Mouse (Mus musculus) lung, embryonic 14.5 days (tissue): Measurements from ENCODE around the gene Krtdap. TPM values are rescaled to one million over a fixed set of nuclear protein-coding genes. Genes with fewer than 3 reads are reported as not detected.
"Not testable (repeated sequence)": the region's sequence is repeated elsewhere in the genome, so short reads cannot be mapped to it uniquely, and the experiment has no call there.

ENCODE experiments used
- ATAC-seq: fragments of 200-750 bp; cut with Nextera tagmentation; 2 replicates; pipeline ENCODE4 v1.8.0; 2017; ENCODE audit warnings: mild to moderate bottlenecking, moderate TSS enrichment, moderate library complexity; ENCODE audit not compliant: insufficient read depth
- DNase-seq: peaks from one replicate; pipeline ENCODE4 v3.0.0-alpha.2; 2015
- H3K27ac ChIP-seq: fragments of 300-500 bp; sonication (generic); 2 replicates; pipeline ENCODE4 v1.5.1; 2014; ENCODE audit warnings: low read depth, mild to moderate bottlenecking, moderate library complexity
- H3K27me3 ChIP-seq: fragments of 300-500 bp; sonication (generic); 2 replicates; pipeline ENCODE4 v1.6.1; 2014; ENCODE audit warnings: low read length, control low read depth; ENCODE audit not compliant: insufficient read depth
- H3K36me3 ChIP-seq: fragments of 300-500 bp; sonication (generic); 2 replicates; pipeline ENCODE4 v1.6.1; 2014; ENCODE audit warnings: control low read depth; ENCODE audit not compliant: insufficient read depth
- H3K4me1 ChIP-seq: fragments of 300-500 bp; sonication (generic); 2 replicates; pipeline ENCODE4 v1.6.1; 2014; ENCODE audit warnings: antibody characterized with exemption, control low read depth; ENCODE audit not compliant: insufficient read depth
- H3K4me2 ChIP-seq: fragments of 300-500 bp; sonication (generic); 2 replicates; pipeline ENCODE4 v1.6.1; 2014; ENCODE audit warnings: mild to moderate bottlenecking
- H3K4me3 ChIP-seq: fragments of 300-500 bp; sonication (generic); 2 replicates; pipeline ENCODE4 v1.5.1; 2014; ENCODE audit warnings: low read depth, low read length
- H3K9ac ChIP-seq: fragments of 300-500 bp; sonication (generic); 2 replicates; pipeline ENCODE4 v1.6.1; 2014
- H3K9me3 ChIP-seq: fragments of 300-500 bp; sonication (generic); 2 replicates; pipeline ENCODE4 v1.6.1; 2016; ENCODE audit warnings: low read depth, low read length, control low read depth
- CTCF ChIP-seq: IDR thresholded peaks from 2 replicates; pipeline ENCODE4 v1.5.1; 2016; ENCODE audit warnings: antibody characterized with exemption, low read depth
- WGBS: fragments of 180-500 bp; shearing (Covaris S2); extraction: QIAGEN DNeasy Blood & Tissue Kit; methylation state at CpG from one replicate; pipeline ENCODE4 v1.1.7; 2014; 5-methylcytosine and 5-hydroxymethylcytosine counted together
- polyA plus RNA-seq: library from polyadenylated mRNA; unstranded; fragments of >200 nt; fragmentation: Nextera tagmentation; extraction: Ambion mirVana; gene quantifications from 2 replicates; pipeline ENCODE4 v1.2.1, GENCODE M21; 2014

Gene Krtdap
- polyA plus RNA-seq, 1 experiment from 2014 or later = not detected

GRCm38 (mm10) chr7:30821532-30821931, 33.8 kb downstream of the Krtdap start:
- ATAC-seq = no peak
- no peak overlapping the region for H3K4me3 ChIP-seq
- no peak overlapping the region for H3K9ac ChIP-seq
- no peaks in the 10 kb centered on the region for H3K27me3 ChIP-seq
- H3K4me1 ChIP-seq = no peaks in the 10 kb centered on the region
- no peaks in the 10 kb centered on the region for H3K36me3 ChIP-seq
- WGBS = 49% methylated on average over 5 of the region's 5 CpGs
- TF ChIP-seq CTCF = no peak
- no peak for DNase-seq
- H3K27ac ChIP-seq = no peak overlapping the region
- no peaks in the 10 kb centered on the region for H3K9me3 ChIP-seq
- no peak overlapping the region for H3K4me2 ChIP-seq

- Histone ChIP-seq H3K9me3 (no peaks in the 10 kb centered on the region), H3K4me3 (no peak within 1 kb of the TSS), H3K9ac (no peak within 1 kb of the TSS), H3K4me1 (no peaks in the 10 kb centered on the region), H3K4me2 (no peak within 1 kb of the TSS), H3K27ac (no peak within 1 kb of the TSS), H3K27me3 (no peaks in the 10 kb centered on the region), H3K36me3 (no peaks in the 10 kb centered on the region)
- DNase-seq = no peak
- 80% methylated on average over 18 of the region's 18 CpGs for WGBS
- no peak for ATAC-seq
- TF ChIP-seq CTCF = no peak
Measured at GRCm38 (mm10) chr7:30823675-30824074, 36.0 kb downstream of the Krtdap start, which contains the start of gene Ffar2. Gene Ffar2 (minus strand): TSS chr7:30823775.

GRCm38 (mm10) chr7:30824306-30824705, 36.6 kb downstream of the Krtdap start:
- H3K27ac ChIP-seq = no peak overlapping the region
- no peak overlapping the region for H3K4me3 ChIP-seq
- no peak for DNase-seq
- H3K4me2 ChIP-seq = no peak overlapping the region
- no peaks in the 10 kb centered on the region for H3K36me3 ChIP-seq
- no peak for ATAC-seq
- H3K27me3 ChIP-seq = no peaks in the 10 kb centered on the region
- H3K4me1 ChIP-seq = no peaks in the 10 kb centered on the region
- no peak for TF ChIP-seq CTCF
- no peak overlapping the region for H3K9ac ChIP-seq
- no peaks in the 10 kb centered on the region for H3K9me3 ChIP-seq
- WGBS = 81% methylated on average over 3 of the region's 3 CpGs

GRCm38 (mm10) chr7:30826660-30827059, 39.0 kb downstream of the Krtdap start:
- Histone ChIP-seq H3K4me1 (no peaks in the 10 kb centered on the region), H3K27me3 (no peaks in the 10 kb centered on the region), H3K4me2 (no peak overlapping the region), H3K4me3 (no peak overlapping the region), H3K27ac (no peak overlapping the region), H3K9ac (no peak overlapping the region), H3K36me3 (no peaks in the 10 kb centered on the region), H3K9me3 (no peaks in the 10 kb centered on the region)
- no peak for ATAC-seq
- WGBS = 86% methylated on average over 10 of the region's 10 CpGs
- no peak for TF ChIP-seq CTCF
- DNase-seq = no peak

- H3K36me3 ChIP-seq, ATAC-seq, H3K4me3 ChIP-seq, H3K9me3 ChIP-seq, DNase-seq, H3K27ac ChIP-seq, H3K4me1 ChIP-seq, H3K27me3 ChIP-seq, H3K9ac ChIP-seq, H3K4me2 ChIP-seq: not testable (repeated sequence)
Measured at GRCm38 (mm10) chr7:30828871-30829270, 41.2 kb downstream of the Krtdap start.

- Histone ChIP-seq H3K4me2 (no peak overlapping the region), H3K4me1 (no peaks in the 10 kb centered on the region), H3K27me3 (no peaks in the 10 kb centered on the region), H3K27ac (no peak overlapping the region), H3K4me3 (no peak overlapping the region), H3K36me3 (no peaks in the 10 kb centered on the region), H3K9me3 (no peaks in the 10 kb centered on the region), H3K9ac (no peak overlapping the region)
- no peak for DNase-seq
- 64% methylated on average over 3 of the region's 3 CpGs for WGBS
- no peak for TF ChIP-seq CTCF
- no peak for ATAC-seq
Measured at GRCm38 (mm10) chr7:30829428-30829827, 41.7 kb downstream of the Krtdap start.

GRCm38 (mm10) chr7:30832261-30832660, 44.6 kb downstream of the Krtdap start:
- Histone ChIP-seq H3K9ac (no peak overlapping the region), H3K27me3 (no peaks in the 10 kb centered on the region), H3K4me1 (no peaks in the 10 kb centered on the region), H3K4me2 (no peak overlapping the region), H3K4me3 (no peak overlapping the region), H3K9me3 (no peaks in the 10 kb centered on the region), H3K36me3 (no peaks in the 10 kb centered on the region), H3K27ac (no peak overlapping the region)
- WGBS = 65% methylated on average over 16 of the region's 17 CpGs
- no peak for ATAC-seq
- no peak for TF ChIP-seq CTCF
- no peak for DNase-seq

GRCm38 (mm10) chr7:30832684-30833083, 45.0 kb downstream of the Krtdap start:
- not testable (repeated sequence) for H3K27me3 ChIP-seq, H3K9me3 ChIP-seq, ATAC-seq, H3K36me3 ChIP-seq, H3K4me3 ChIP-seq, DNase-seq, H3K4me2 ChIP-seq, H3K27ac ChIP-seq, H3K9ac ChIP-seq, H3K4me1 ChIP-seq
- 33% methylated on average over 8 of the region's 11 CpGs for WGBS
